Mouse (Mus musculus): ENCODE data around the gene Nol6. TPM values are rescaled to one million over a fixed set of nuclear protein-coding genes. Genes with fewer than 3 reads are reported as not detected.

The Nol6 gene
- polyA plus RNA-seq, 1 experiment from 2014 or later, result 45.0 TPM

GRCm38 (mm10) chr4:41140174-41140875, 16.1 kb upstream of the Nol6 start:
- 92% methylated on average over 6 of the region's 6 CpGs for WGBS
- no peak overlapping the region for H3K4me3 ChIP-seq
- H3K36me3 ChIP-seq, result peaks cover 9% of the 10 kb centered on the region
- H3K9me3 ChIP-seq, result no peaks in the 10 kb centered on the region
- H3K27me3 ChIP-seq, result no peaks in the 10 kb centered on the region
- no peak overlapping the region for H3K4me2 ChIP-seq
- H3K27ac ChIP-seq (replicated peaks), result no peak overlapping the region
- no peak overlapping the region for H3K9ac ChIP-seq
- ATAC-seq (ENCODE audit: low FRiP score, low read depth), result no peak
- peaks cover 26% of the 10 kb centered on the region for H3K4me1 ChIP-seq (replicated peaks)

- WGBS, result 0% methylated on average over 8 of the region's 8 CpGs
- Histone ChIP-seq H3K36me3 (peaks cover 6% of the 10 kb centered on the region), H3K4me3 (peak overlapping the region; percentile 98), H3K4me2 (peak overlapping the region; percentile 63), H3K9me3 (no peaks in the 10 kb centered on the region), H3K27me3 (no peaks in the 10 kb centered on the region), H3K27ac (replicated peaks) (peak overlapping the region; percentile 99), H3K9ac (peak overlapping the region; percentile 94), H3K4me1 (replicated peaks) (peaks cover 28% of the 10 kb centered on the region)
- no peak for ATAC-seq (ENCODE audit: low FRiP score, low read depth)
Observed at GRCm38 (mm10) chr4:41136811-41137210, 12.6 kb upstream of the Nol6 start.

- Histone ChIP-seq H3K9me3 (no peaks in the 10 kb centered on the region), H3K4me1 (replicated peaks) (peaks cover 28% of the 10 kb centered on the region), H3K4me2 (peak overlapping the region; percentile 63), H3K27ac (replicated peaks) (peak overlapping the region; percentile 99), H3K4me3 (peak overlapping the region; percentile 98), H3K27me3 (no peaks in the 10 kb centered on the region), H3K9ac (peak overlapping the region; percentile 94), H3K36me3 (peaks cover 5% of the 10 kb centered on the region; the same call in 1 of the 2 replicates)
- 0% methylated on average over 4 of the region's 4 CpGs for WGBS
- no peak; the same call in 1 of the 2 replicates for ATAC-seq (ENCODE audit: low FRiP score, low read depth)
Observed at GRCm38 (mm10) chr4:41136454-41136805, 12.2 kb upstream of the Nol6 start.

GRCm38 (mm10) chr4:41135711-41136453, 11.6 kb upstream of the Nol6 start, which contains the start of gene Ube2r2:
Ube2r2 (plus strand) TSS chr4:41135743.
- Histone ChIP-seq H3K4me2 (peak within 1 kb of the TSS; percentile 63), H3K27ac (replicated peaks) (peak within 1 kb of the TSS; percentile 99), H3K4me3 (peak within 1 kb of the TSS; percentile 98), H3K27me3 (no peaks in the 10 kb centered on the region), H3K9ac (peak within 1 kb of the TSS; percentile 94), H3K4me1 (replicated peaks) (peaks cover 28% of the 10 kb centered on the region), H3K36me3 (no peaks in the 10 kb centered on the region), H3K9me3 (no peaks in the 10 kb centered on the region)
- ATAC-seq (ENCODE audit: low FRiP score, low read depth), result peak; percentile 82
- under 1% methylated on average over 60 of the region's 65 CpGs for WGBS

- H3K9me3 ChIP-seq, result no peaks in the 10 kb centered on the region
- peak overlapping the region; percentile 94 for H3K9ac ChIP-seq
- peak overlapping the region; percentile 99 for H3K27ac ChIP-seq (replicated peaks)
- peak overlapping the region; percentile 98 for H3K4me3 ChIP-seq
- no peaks in the 10 kb centered on the region for H3K36me3 ChIP-seq
- no peaks in the 10 kb centered on the region for H3K27me3 ChIP-seq
- peaks cover 28% of the 10 kb centered on the region for H3K4me1 ChIP-seq (replicated peaks)
- peak overlapping the region; percentile 63 for H3K4me2 ChIP-seq
- ATAC-seq (ENCODE audit: low FRiP score, low read depth), result peak; percentile 95
- WGBS, result 1% methylated on average over 31 of the region's 70 CpGs
Observed at GRCm38 (mm10) chr4:41134935-41135710, 10.9 kb upstream of the Nol6 start.

- H3K4me3 ChIP-seq, result no peak overlapping the region
- no peak overlapping the region for H3K4me2 ChIP-seq
- 79% methylated on average over 6 of the region's 6 CpGs for WGBS
- H3K4me1 ChIP-seq (replicated peaks), result peaks cover 24% of the 10 kb centered on the region
- no peak overlapping the region for H3K27ac ChIP-seq (replicated peaks)
- H3K9me3 ChIP-seq, result no peaks in the 10 kb centered on the region
- H3K36me3 ChIP-seq, result no peaks in the 10 kb centered on the region
- no peak for ATAC-seq (ENCODE audit: low FRiP score, low read depth)
- no peaks in the 10 kb centered on the region for H3K27me3 ChIP-seq
- no peak overlapping the region for H3K9ac ChIP-seq
Observed at GRCm38 (mm10) chr4:41133529-41134291, 9.5 kb upstream of the Nol6 start.

GRCm38 (mm10) chr4:41132471-41132870, 8.2 kb upstream of the Nol6 start:
- Histone ChIP-seq H3K4me1 (replicated peaks) (peaks cover 12% of the 10 kb centered on the region), H3K9me3 (no peaks in the 10 kb centered on the region), H3K4me2 (no peak overlapping the region), H3K9ac (no peak overlapping the region), H3K4me3 (no peak overlapping the region), H3K27ac (replicated peaks) (no peak overlapping the region), H3K36me3 (no peaks in the 10 kb centered on the region), H3K27me3 (no peaks in the 10 kb centered on the region)
- 82% methylated on average over 6 of the region's 6 CpGs for WGBS
- no peak for ATAC-seq (ENCODE audit: low FRiP score, low read depth)

- WGBS, result 95% methylated on average over 3 of the region's 3 CpGs
- Histone ChIP-seq H3K9ac (no peak overlapping the region), H3K27ac (replicated peaks) (no peak overlapping the region), H3K4me1 (replicated peaks) (peaks cover 7% of the 10 kb centered on the region), H3K27me3 (no peaks in the 10 kb centered on the region), H3K36me3 (no peaks in the 10 kb centered on the region), H3K9me3 (no peaks in the 10 kb centered on the region), H3K4me2 (no peak overlapping the region), H3K4me3 (no peak overlapping the region)
- ATAC-seq (ENCODE audit: low FRiP score, low read depth), result no peak
Observed at GRCm38 (mm10) chr4:41129836-41130235, 5.6 kb upstream of the Nol6 start.

GRCm38 (mm10) chr4:41129406-41129805, 5.2 kb upstream of the Nol6 start:
- H3K27me3 ChIP-seq, result no peaks in the 10 kb centered on the region
- no peak overlapping the region for H3K27ac ChIP-seq (replicated peaks)
- peaks cover 3% of the 10 kb centered on the region for H3K4me1 ChIP-seq (replicated peaks)
- H3K4me3 ChIP-seq, result no peak overlapping the region
- no peak for ATAC-seq (ENCODE audit: low FRiP score, low read depth)
- H3K36me3 ChIP-seq, result no peaks in the 10 kb centered on the region
- no peak overlapping the region for H3K4me2 ChIP-seq
- 6% methylated on average over 2 of the region's 2 CpGs for WGBS
- H3K9me3 ChIP-seq, result no peaks in the 10 kb centered on the region
- H3K9ac ChIP-seq, result no peak overlapping the region

- no peak overlapping the region for H3K9ac ChIP-seq
- H3K4me3 ChIP-seq, result no peak overlapping the region
- H3K4me1 ChIP-seq (replicated peaks), result peaks cover 12% of the 10 kb centered on the region
- no peak overlapping the region for H3K4me2 ChIP-seq
- peaks cover 78% of the 10 kb centered on the region for H3K36me3 ChIP-seq
- H3K9me3 ChIP-seq, result no peaks in the 10 kb centered on the region
- no peak for ATAC-seq (ENCODE audit: low FRiP score, low read depth)
- H3K27ac ChIP-seq (replicated peaks), result no peak overlapping the region
- no peaks in the 10 kb centered on the region for H3K27me3 ChIP-seq
- WGBS, result 75% methylated on average over 11 of the region's 11 CpGs
Observed at GRCm38 (mm10) chr4:41118706-41119292, 5.5 kb downstream of the Nol6 start.

GRCm38 (mm10) chr4:41116817-41117216, 7.4 kb downstream of the Nol6 start:
- no peak overlapping the region for H3K4me3 ChIP-seq
- H3K27me3 ChIP-seq, result no peaks in the 10 kb centered on the region
- no peaks in the 10 kb centered on the region for H3K4me1 ChIP-seq (replicated peaks)
- ATAC-seq (ENCODE audit: low FRiP score, low read depth), result no peak
- no peaks in the 10 kb centered on the region for H3K9me3 ChIP-seq
- H3K36me3 ChIP-seq, result peaks cover 70% of the 10 kb centered on the region
- no peak overlapping the region for H3K9ac ChIP-seq
- no peak overlapping the region for H3K27ac ChIP-seq (replicated peaks)
- no peak overlapping the region for H3K4me2 ChIP-seq
- WGBS, result 85% methylated on average over 3 of the region's 3 CpGs

Measured in hindbrain, embryonic 15.5 days (tissue).